Mouse (Mus musculus) CH12.LX (cell line): ENCODE data around the gene Zbed3. TPM values are rescaled to one million over a fixed set of nuclear protein-coding genes. Genes with fewer than 3 reads are reported as not detected.

Source experiments
- DNase-seq: peaks from one replicate; pipeline ENCODE4 v3.0.0-alpha.2; 2013; ENCODE audit errors: extremely low read depth
- H3K27ac ChIP-seq: 2 replicates; pipeline ENCODE4 v1.5.1; 2012; ENCODE audit warnings: low read depth, mild to moderate bottlenecking, control low read depth, moderate library complexity; ENCODE audit not compliant: insufficient read depth
- H3K27me3 ChIP-seq: replicated peaks from 2 replicates; pipeline ENCODE3; 2012; ENCODE audit warnings: inconsistent platforms
- H3K36me3 ChIP-seq, 2 experiments: replicated peaks in 1 of 2; 2 replicates each; pipeline versions ENCODE3 to v1.6.1; 2012; ENCODE audit warnings: inconsistent platforms in 1 of 2, low read length in 1 of 2, mild to moderate bottlenecking in 1 of 2, mixed read lengths in 1 of 2, moderate library complexity in 1 of 2; ENCODE audit not compliant: control insufficient read depth in 1 of 2, insufficient read depth in 1 of 2
- H3K4me1 ChIP-seq, 2 experiments: 2 replicates each; pipeline ENCODE4 v1.6.1; 2012; ENCODE audit warnings: inconsistent platforms in 1 of 2, moderate library complexity in 1 of 2; ENCODE audit not compliant: insufficient read depth in 2 of 2, control insufficient read depth in 1 of 2
- H3K4me2 ChIP-seq: 2 replicates; pipeline ENCODE4 v1.6.1; 2012; ENCODE audit warnings: low read depth, mild to moderate bottlenecking, control low read depth; ENCODE audit not compliant: poor library complexity, insufficient read depth, severe bottlenecking
- H3K4me3 ChIP-seq, 3 experiments: fragments of 150-350 bp in 1 of 3; sonication (generic) in 1 of 3; replicated peaks in 1 of 3; 2 replicates each; pipeline versions ENCODE3 to v1.5.1; 2011 to 2012; ENCODE audit warnings: low read depth in 2 of 3, low read length in 2 of 3, mild to moderate bottlenecking in 2 of 3, moderate library complexity in 2 of 3, control low read depth in 1 of 3, improper control_type of control experiment in 1 of 3, inconsistent platforms in 1 of 3, mixed read lengths in 1 of 3; ENCODE audit not compliant: poor library complexity in 1 of 3
- H3K79me2 ChIP-seq: replicated peaks from 2 replicates; pipeline ENCODE4 v1.6.1; 2012; ENCODE audit warnings: mild to moderate bottlenecking, moderate library complexity; ENCODE audit not compliant: control insufficient read depth, poor library complexity, insufficient read depth, severe bottlenecking; ENCODE audit errors: extremely low read depth
- H3K9ac ChIP-seq: 2 replicates; pipeline ENCODE4 v1.6.1; 2012; ENCODE audit warnings: low read depth, mild to moderate bottlenecking, control low read depth, moderate library complexity; ENCODE audit not compliant: insufficient read depth
- H3K9me3 ChIP-seq: replicated peaks from 2 replicates; pipeline ENCODE3; 2012; ENCODE audit warnings: low read length, inconsistent platforms, mixed read lengths
- BHLHE40 ChIP-seq: IDR thresholded peaks from 2 replicates; pipeline ENCODE4 v1.6.1; 2011; ENCODE audit warnings: mild to moderate bottlenecking, low read depth, low read length, improper control_type of control experiment
- CHD2 ChIP-seq: IDR thresholded peaks from 2 replicates; pipeline ENCODE4 v1.6.1; 2011; ENCODE audit warnings: low read length, improper control_type of control experiment
- CTCF ChIP-seq, 2 experiments: IDR thresholded peaks in 1 of 2; conservative IDR thresholded peaks in 1 of 2; 2 replicates each; pipeline ENCODE4 v1.5.1; 2011 to 2012; ENCODE audit warnings: low read depth in 2 of 2, low read length in 2 of 2, improper control_type of control experiment in 1 of 2, inconsistent platforms in 1 of 2, mild to moderate bottlenecking in 1 of 2, moderate library complexity in 1 of 2
- HCFC1 ChIP-seq: IDR thresholded peaks from 2 replicates; pipeline ENCODE4 v1.6.1; 2012; ENCODE audit warnings: low read depth, mild to moderate bottlenecking, inconsistent platforms, low read length, improper control_type of control experiment
- JUND ChIP-seq: conservative IDR thresholded peaks from 2 replicates; pipeline ENCODE4 v1.6.1; 2011; ENCODE audit warnings: low read depth, low read length, improper control_type of control experiment
- KAT2A ChIP-seq: IDR thresholded peaks from 2 replicates; pipeline ENCODE4 v1.6.1; 2012; ENCODE audit warnings: low read length, improper control_type of control experiment, inconsistent platforms; ENCODE audit not compliant: insufficient replicate concordance
- MAFK ChIP-seq: IDR thresholded peaks from 2 replicates; pipeline ENCODE4 v1.6.1; 2011; ENCODE audit warnings: low read length, improper control_type of control experiment; ENCODE audit not compliant: insufficient replicate concordance
- MAZ ChIP-seq: IDR thresholded peaks from 2 replicates; pipeline ENCODE4 v1.6.1; 2012; ENCODE audit warnings: low read depth, mild to moderate bottlenecking, inconsistent platforms, low read length, improper control_type of control experiment, moderate library complexity
- NELFE ChIP-seq: IDR thresholded peaks from 2 replicates; pipeline ENCODE4 v1.6.1; 2011; ENCODE audit warnings: low read depth, low read length, improper control_type of control experiment
- PAX5 ChIP-seq: IDR thresholded peaks from 2 replicates; pipeline ENCODE4 v1.6.1; 2012; ENCODE audit warnings: low read length, inconsistent platforms, mixed read lengths
- POLR2A ChIP-seq: IDR thresholded peaks from 2 replicates; pipeline ENCODE4 v1.6.1; 2011; ENCODE audit warnings: low read depth, mild to moderate bottlenecking, improper control_type of control experiment, low read length
- POLR2AphosphoS2 ChIP-seq: IDR thresholded peaks from 2 replicates; pipeline ENCODE4 v1.6.1; 2011; ENCODE audit warnings: low read depth, low read length, improper control_type of control experiment
- RAD21 ChIP-seq: IDR thresholded peaks from 2 replicates; pipeline ENCODE4 v1.6.1; 2011; ENCODE audit warnings: low read depth, mild to moderate bottlenecking, low read length, improper control_type of control experiment, moderate library complexity
- SIN3A ChIP-seq: IDR thresholded peaks from 2 replicates; pipeline ENCODE4 v1.6.1; 2012; ENCODE audit warnings: low read length, improper control_type of control experiment, inconsistent platforms
- TBP ChIP-seq: conservative IDR thresholded peaks from 2 replicates; pipeline ENCODE4 v1.6.1; 2011; ENCODE audit warnings: low read depth, low read length, improper control_type of control experiment
- UBTF ChIP-seq: IDR thresholded peaks from 2 replicates; pipeline ENCODE4 v1.6.1; 2012; ENCODE audit warnings: low read depth, mild to moderate bottlenecking, inconsistent platforms, low read length, improper control_type of control experiment, moderate library complexity
- ZC3H11A ChIP-seq: IDR thresholded peaks from 2 replicates; pipeline ENCODE4 v1.6.1; 2012; ENCODE audit warnings: low read depth, mild to moderate bottlenecking, inconsistent platforms, low read length, improper control_type of control experiment
- ZNF384 ChIP-seq: IDR thresholded peaks from 2 replicates; pipeline ENCODE4 v1.6.1; 2012; ENCODE audit warnings: low read depth, low read length, improper control_type of control experiment, inconsistent platforms
- dilution Hi-C: fragments of 300-500 bp; cut with MboI; formaldehyde crosslinking; loops from 2 replicates; pipeline ENCODE4 v1.14.3; 2020; ENCODE audit warnings: low sequenced_read_pairs; ENCODE audit not compliant: extremely low pct_unique_long_range_greater_than_20kb, extremely low pct_ligation_motif_present
- in situ Hi-C: fragments of 300-500 bp; cut with MboI; formaldehyde crosslinking; loops from 3 replicates; pipeline ENCODE4 v1.14.3; 2019; ENCODE audit warnings: low sequenced_read_pairs, low pct_ligation_motif_present, low pct_unique_long_range_greater_than_20kb, mixed read lengths
- polyA plus RNA-seq: library from polyadenylated mRNA; unstranded; fragments of >175 nt; gene quantifications from 2 replicates; pipeline ENCODE4 v1.2.1, GENCODE M21; 2012; ENCODE audit warnings: low read depth; ENCODE audit not compliant: insufficient read length
- total RNA-seq, 2 experiments: library from RNA; depleted of rRNA; stranded (reverse); fragments of 300-350 nt in 1 of 2; fragments of >200 nt in 1 of 2; gene quantifications; 2 replicates each; pipeline ENCODE4 v1.2.3; 2012 to 2014

Zbed3 gene
- total RNA-seq (2012; rRNA removed) (6.2 and 8.2 TPM in 2 replicates), total RNA-seq (2014; rRNA removed) (7.6 and 9.0 TPM in 2 replicates), polyA plus RNA-seq (40.2 and 50.3 TPM in 2 replicates)

DNA sequence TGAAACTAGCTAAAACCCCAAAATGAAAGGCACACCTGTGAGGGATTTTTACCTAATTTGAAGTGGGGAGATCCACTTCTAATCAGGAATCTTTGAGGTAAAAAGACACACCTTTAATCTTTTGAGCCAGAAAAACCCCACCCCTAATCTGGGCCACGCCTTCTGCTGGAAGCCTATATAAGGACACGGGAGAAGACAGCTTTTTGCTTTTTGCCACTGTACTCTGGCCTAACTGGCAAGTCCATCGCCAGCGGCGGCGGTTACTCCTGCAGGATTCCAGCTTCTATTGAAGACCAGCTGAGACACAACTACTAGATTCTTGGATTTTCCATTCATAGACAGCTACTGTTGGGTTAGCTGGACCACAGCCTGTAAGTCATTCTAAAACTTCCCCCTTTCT, at the start of gene Zbed3:
Gene Zbed3 (plus strand): TSS at position 213 of the 400 bp plus-strand sequence.
- H3K36me3 ChIP-seq: peaks cover 0 to 7% of the 10 kb centered on the region in 2 experiments
- in situ Hi-C loops: no loop called here
- peaks cover 0 to 29% of the 10 kb centered on the region in 2 experiments; a peak in 2 of 4 replicates for H3K4me1 ChIP-seq
- peak within 1 kb of the TSS; percentile 48 for H3K4me2 ChIP-seq
- no peak for DNase-seq
- no peaks in the 10 kb centered on the region for H3K27me3 ChIP-seq
- H3K9ac ChIP-seq: peak within 1 kb of the TSS; percentile 85
- H3K9me3 ChIP-seq: no peaks in the 10 kb centered on the region
- no peak for TF ChIP-seq ZNF384
- TF ChIP-seq MAZ: 0 out of 2 replicates have a peak, but pooled peaks have one; percentile 9
- TF ChIP-seq TBP: peak; percentile 69; the same call in 1 of the 2 replicates
- no peak for TF ChIP-seq MAFK
- peak within 1 kb of the TSS; percentile 66 to 88 (median 85) for H3K4me3 ChIP-seq
- H3K79me2 ChIP-seq: peaks cover 20% of the 10 kb centered on the region
- no peak within 1 kb of the TSS; the same call in 1 of the 2 replicates for H3K27ac ChIP-seq
- dilution Hi-C loops: no loop called here

DNA sequence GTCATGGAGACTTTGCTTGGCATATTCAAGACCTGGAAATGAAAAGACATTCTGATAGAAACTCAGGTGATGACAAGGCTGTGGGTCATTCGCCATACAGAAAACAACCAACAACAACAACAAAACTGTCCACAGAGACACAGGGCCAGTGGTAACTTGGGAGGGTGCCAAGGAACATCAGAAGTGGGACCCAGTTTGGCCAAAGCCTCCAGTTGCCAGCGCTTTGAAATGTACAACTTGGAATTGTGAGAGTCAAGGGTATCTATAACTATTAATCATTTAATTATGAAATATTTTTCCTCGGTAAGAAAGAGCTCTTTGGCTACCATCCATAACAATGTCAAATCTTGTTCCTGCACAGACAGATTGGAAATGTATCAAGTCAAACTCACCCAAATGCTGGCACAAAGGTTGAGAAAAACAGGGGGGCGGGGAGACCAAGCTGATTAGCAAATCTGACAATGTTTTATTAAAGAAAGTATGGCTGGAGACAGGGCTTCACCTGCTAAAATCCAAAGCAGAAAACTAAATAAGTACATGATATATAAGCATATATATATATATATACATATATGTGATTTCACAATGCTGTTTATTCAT, 44.9 kb upstream of the Zbed3 start:
- TF ChIP-seq UBTF: no peak
- TF ChIP-seq TBP: no peak
- TF ChIP-seq CTCF (conservative IDR thresholded peaks at IDR 0.05 in 1 of 2, IDR thresholded peaks at IDR 0.05 in 1 of 2; ENCODE audit: low read depth in 2 of 2, low read length in 2 of 2): no peak
- TF ChIP-seq PAX5: no peak
- no peak for TF ChIP-seq SIN3A
- TF ChIP-seq JUND: no peak
- no peak for TF ChIP-seq POLR2AphosphoS2
- no peak for TF ChIP-seq RAD21
- TF ChIP-seq NELFE: no peak
- no peak for TF ChIP-seq ZC3H11A
- TF ChIP-seq KAT2A: no peak
- no peak for TF ChIP-seq BHLHE40
- no peak for TF ChIP-seq POLR2A
- TF ChIP-seq HCFC1: no peak
- TF ChIP-seq CHD2: no peak
- no peak for TF ChIP-seq MAZ
- no peaks in the 10 kb centered on the region for H3K79me2 ChIP-seq

More for the DNA sequence above, 44.9 kb upstream of the Zbed3 start:
- dilution Hi-C loops (no loop called here), in situ Hi-C loops (loop anchor here (25.0 kb wide), 1 partner anchor 216 kb away; no protein-coding TSS in a partner anchor)
- H3K4me2 ChIP-seq: no peak overlapping the region
- no peak overlapping the region for H3K27ac ChIP-seq
- H3K27me3 ChIP-seq: no peaks in the 10 kb centered on the region
- no peaks in the 10 kb centered on the region for H3K36me3 ChIP-seq
- no peaks in the 10 kb centered on the region for H3K9me3 ChIP-seq
- no peak overlapping the region for H3K9ac ChIP-seq
- no peak overlapping the region for H3K4me3 ChIP-seq
- peaks cover 10 to 12% of the 10 kb centered on the region in 2 experiments; a peak in 3 of 4 replicates for H3K4me1 ChIP-seq
- DNase-seq: no peak
